In the genomic region with DNA sequence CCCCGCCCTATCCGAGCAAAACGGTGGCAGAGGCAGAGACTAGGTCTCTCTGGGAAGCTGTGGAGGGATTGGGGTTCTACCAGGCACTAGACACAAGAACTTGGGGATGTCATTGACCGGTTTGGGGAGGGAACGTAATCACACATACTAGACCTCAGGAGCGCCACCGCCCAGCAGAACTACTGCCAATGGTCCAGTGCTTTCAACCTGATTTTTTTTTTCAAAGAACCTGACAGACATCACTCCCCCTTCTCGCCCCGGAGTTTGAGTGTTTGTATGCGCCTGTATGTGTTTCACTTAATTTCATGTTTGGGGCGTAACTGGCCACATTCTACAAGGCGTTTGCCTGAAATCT, we compare ENCODE assay signal across 9 mouse cellular contexts. TPM values are rescaled to one million over a fixed set of nuclear protein-coding genes. Genes with fewer than 3 reads are reported as not detected.
DNase-seq lines count a peak whose midpoint lies in the region; ATAC-seq lines count a peak whose summit lies in the region.
"Had no signal": no experiment of that assay in that cellular context is flagged by ENCODE, and none has a peak within 500 bp of the region (broad histone marks: within the 10 kb centered on the region; RNA-seq: fewer than 3 reads in every experiment).

No protein-coding gene starts in this region.

- H3K4me1 ChIP-seq in heart, embryonic 10.5 days = peaks cover 14% of the 10 kb centered on the region
- H3K4me1 ChIP-seq in forebrain, embryonic 15.5 days = peaks cover 22% of the 10 kb centered on the region
- H3K4me1 ChIP-seq in liver, embryonic 13.5 days (replicated peaks) = no peaks in the 10 kb centered on the region

- no peaks in the 10 kb centered on the region for H3K36me3 ChIP-seq in heart, embryonic 10.5 days
- no peaks in the 10 kb centered on the region for H3K36me3 ChIP-seq in forebrain, embryonic 15.5 days
- H3K36me3 ChIP-seq in liver, embryonic 13.5 days = no peaks in the 10 kb centered on the region

- peak overlapping the region; percentile 48 for H3K9ac ChIP-seq in forebrain, embryonic 15.5 days (replicated peaks)
- H3K9ac ChIP-seq in liver, embryonic 13.5 days = no peak overlapping the region

- H3K27me3 ChIP-seq in heart, embryonic 10.5 days (ENCODE audit: insufficient read depth, poor library complexity, severe bottlenecking) = peaks cover 59% of the 10 kb centered on the region
- H3K27me3 ChIP-seq in forebrain, embryonic 15.5 days = 0 out of 2 replicates have a peak, but pooled peaks cover 3% of the 10 kb centered on the region
- H3K27me3 ChIP-seq in liver, embryonic 13.5 days = peaks cover 40% of the 10 kb centered on the region

- no peaks in the 10 kb centered on the region for H3K9me3 ChIP-seq in heart, embryonic 10.5 days
- H3K9me3 ChIP-seq in forebrain, embryonic 15.5 days = no peaks in the 10 kb centered on the region
- H3K9me3 ChIP-seq in liver, embryonic 13.5 days (replicated peaks) = no peaks in the 10 kb centered on the region

- no peak overlapping the region for H3K27ac ChIP-seq in heart, embryonic 10.5 days
- no peak overlapping the region for H3K27ac ChIP-seq in forebrain, embryonic 15.5 days (replicated peaks)
- no peak overlapping the region for H3K27ac ChIP-seq in liver, embryonic 13.5 days

- 7% methylated on average over 12 of the region's 12 CpGs for WGBS in heart, embryonic 10.5 days
- WGBS in forebrain, embryonic 15.5 days = 2% methylated on average over 12 of the region's 12 CpGs
- 4% methylated on average over 12 of the region's 12 CpGs for WGBS in liver, embryonic 13.5 days (ENCODE audit: insufficient replicate concordance)

- H3K4me2 ChIP-seq in forebrain, embryonic 15.5 days (replicated peaks) = peak overlapping the region; percentile 96
- H3K4me2 ChIP-seq in liver, embryonic 13.5 days = peak overlapping the region; percentile 56

- DNase-seq in heart, embryonic 10.5 days (ENCODE audit: low spot score) = no peak
- no peak for DNase-seq in heart, adult 18-20 months
- peak; percentile 2 for DNase-seq in 3134 (ENCODE audit: extremely low read depth, insufficient read length, low spot score)
- no peak for DNase-seq in liver, embryonic 13.5 days
- no peak for DNase-seq in natural killer cell, adult 2 months (ENCODE audit: low spot score in 2 of 2)
- DNase-seq in Muller cell, postnatal 12 days (ENCODE audit: inconsistent ontology term) = no peak
- DNase-seq: B cell, adult 2 months had no signal

- peak overlapping the region; percentile 66 for H3K4me3 ChIP-seq in heart, embryonic 10.5 days
- H3K4me3 ChIP-seq in forebrain, embryonic 15.5 days = peak overlapping the region; percentile 50
- H3K4me3 ChIP-seq in liver, embryonic 13.5 days (replicated peaks) = peak overlapping the region; percentile 27

- 0 out of 2 replicates have a peak, but pooled peaks have one; percentile 1 for ATAC-seq in forebrain, embryonic 15.5 days (replicated peaks)
- no peak for ATAC-seq in liver, embryonic 13.5 days (ENCODE audit: low read depth)
- ATAC-seq in erythroid progenitor cell, adult 5-6 weeks (replicated peaks; ENCODE audit: low FRiP score, poor library complexity, severe bottlenecking) = no peak

RNA-seq across cellular contexts. Expression of a gene that starts 1.1 kb away (rescaled TPM):
- polyA plus RNA-seq in heart, embryonic 10.5 days (2016; fragmentation: Nextera tagmentation; extraction: Ambion mirVana) = 0.12 and 0.92 TPM in 2 replicates
- not detected for total RNA-seq in heart, adult 18-20 months (2021)
- 3.9 and 4.4 TPM in 2 replicates for polyA plus RNA-seq in forebrain, embryonic 15.5 days (2015; fragmentation: Nextera tagmentation; extraction: Ambion mirVana)
- polyA plus RNA-seq in liver, embryonic 13.5 days (2015; fragmentation: Nextera tagmentation; extraction: Ambion mirVana) = 0.06 and 0.14 TPM in 2 replicates
- not detected in 2 replicates for total RNA-seq in erythroid progenitor cell, adult 5-6 weeks (2015; ENCODE audit: low replicate concordance)
- total RNA-seq in erythroid progenitor cell, adult 5-6 weeks (2017; ENCODE audit: low replicate concordance) = not detected in 2 replicates
